Mouse (Mus musculus): ENCODE measurements at regions not wholly inside any gene's neighbourhood (a gene's known extent, or its start where the extent isn't known, plus 50 kb on each side); places are given as distances from the start of the nearest gene placed in this dataset.

DNA sequence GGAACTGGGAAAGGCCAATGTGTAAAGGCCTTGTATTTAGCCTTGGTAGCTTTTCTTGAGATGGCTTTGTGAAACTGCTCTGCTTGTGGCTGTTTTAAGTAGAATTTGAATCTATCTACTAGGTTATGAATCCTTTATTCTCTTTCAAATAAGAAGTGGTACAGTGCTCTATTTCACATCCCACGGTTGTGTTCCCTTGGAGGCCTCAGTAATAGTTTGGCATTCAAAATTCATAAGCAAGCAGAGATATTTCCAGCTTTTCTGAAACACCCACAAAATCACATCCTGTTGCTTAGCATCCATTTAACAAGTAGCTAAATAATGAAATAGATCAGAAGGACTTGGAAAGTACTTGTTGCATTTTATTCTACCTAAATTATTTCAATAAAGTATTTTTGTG, 298.8 kb upstream of the Dab2 start:
- H3K9me3 ChIP-seq (replicated peaks) = no peaks in the 10 kb centered on the region
- no peaks in the 10 kb centered on the region for H3K4me1 ChIP-seq
- 86% methylated on average over 1 of the region's 1 CpGs for WGBS
- ATAC-seq (ENCODE audit: low FRiP score) = no peak
- H3K4me3 ChIP-seq (replicated peaks) = no peak overlapping the region
- no peak overlapping the region for H3K9ac ChIP-seq (replicated peaks)
- H3K27ac ChIP-seq (replicated peaks) = no peak overlapping the region
- H3K4me2 ChIP-seq = no peak overlapping the region
- H3K27me3 ChIP-seq (replicated peaks) = no peaks in the 10 kb centered on the region
- H3K36me3 ChIP-seq = no peaks in the 10 kb centered on the region

DNA sequence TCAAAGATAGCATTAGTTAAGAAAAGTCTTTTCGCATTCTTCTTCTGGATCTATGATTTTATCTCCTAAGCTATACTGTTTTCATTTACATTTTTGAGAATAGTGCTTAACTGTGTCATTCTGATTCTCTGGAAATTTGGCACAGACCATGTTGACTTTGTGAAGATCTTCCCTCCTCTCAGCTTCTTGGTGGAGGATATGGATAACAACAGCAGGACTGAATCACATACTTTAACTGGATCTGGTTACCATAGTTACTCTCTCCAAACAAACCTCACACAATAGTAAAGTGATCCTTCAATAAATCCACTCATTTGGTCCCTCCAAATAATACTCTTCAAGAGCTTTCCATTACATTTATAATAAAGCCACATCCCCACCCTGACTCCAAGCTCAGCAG, 298.2 kb upstream of the Dab2 start:
- Histone ChIP-seq H3K27me3 (replicated peaks) (no peaks in the 10 kb centered on the region), H3K27ac (replicated peaks) (no peak overlapping the region), H3K9me3 (replicated peaks) (no peaks in the 10 kb centered on the region), H3K4me1 (no peaks in the 10 kb centered on the region), H3K36me3 (no peaks in the 10 kb centered on the region), H3K4me3 (replicated peaks) (no peak overlapping the region), H3K4me2 (no peak overlapping the region), H3K9ac (replicated peaks) (no peak overlapping the region)
- WGBS = 92% methylated on average over 1 of the region's 1 CpGs
- no peak for ATAC-seq (ENCODE audit: low FRiP score)

DNA sequence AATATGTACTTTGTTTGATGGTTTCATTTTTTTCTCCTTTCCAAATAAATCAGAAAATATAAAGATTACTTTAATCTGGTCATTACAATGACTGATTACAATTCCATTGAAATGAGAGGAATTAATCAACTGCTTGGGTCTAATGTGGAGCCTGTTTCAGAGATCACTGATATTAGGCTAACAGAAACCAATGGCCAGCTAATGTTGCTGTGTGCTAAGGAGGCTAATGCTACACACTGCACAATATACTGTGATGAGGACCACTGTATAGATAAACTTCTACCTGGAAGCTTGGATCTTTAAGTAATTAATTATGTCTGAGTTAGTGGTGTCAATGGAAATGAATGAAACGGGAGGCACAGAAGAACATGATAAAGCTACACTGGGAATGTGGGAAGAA, 284.6 kb upstream of the Dab2 start:
- Histone ChIP-seq H3K9me3 (replicated peaks) (no peaks in the 10 kb centered on the region), H3K36me3 (no peaks in the 10 kb centered on the region), H3K4me3 (replicated peaks) (no peak overlapping the region), H3K4me1 (no peaks in the 10 kb centered on the region), H3K9ac (replicated peaks) (no peak overlapping the region), H3K27me3 (replicated peaks) (no peaks in the 10 kb centered on the region), H3K27ac (replicated peaks) (no peak overlapping the region), H3K4me2 (no peak overlapping the region)
- no peak for ATAC-seq (ENCODE audit: low FRiP score)
- 69% methylated on average over 1 of the region's 1 CpGs for WGBS

DNA sequence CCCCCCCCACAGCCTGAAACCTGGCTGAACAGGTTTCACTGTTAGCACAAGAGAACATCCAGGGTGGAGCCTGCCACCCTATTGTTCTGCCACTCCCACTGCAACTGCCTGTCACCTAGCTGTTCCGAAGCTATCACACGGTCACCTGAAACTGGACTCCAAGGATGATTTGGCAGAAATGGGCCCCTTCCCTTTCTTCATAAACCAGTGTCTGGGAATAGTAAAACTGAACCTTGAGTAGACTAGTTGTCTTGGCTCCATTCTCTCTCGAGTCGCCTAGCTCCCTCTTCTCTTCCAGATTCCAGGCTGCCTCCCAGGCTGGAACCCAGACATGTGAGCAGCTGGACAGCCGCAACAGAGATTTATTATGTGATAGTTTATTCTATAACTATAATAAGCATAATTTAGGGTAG, 282.9 kb upstream of the Dab2 start:
- Histone ChIP-seq H3K4me2 (no peak overlapping the region), H3K4me3 (replicated peaks) (no peak overlapping the region), H3K36me3 (no peaks in the 10 kb centered on the region), H3K27me3 (replicated peaks) (no peaks in the 10 kb centered on the region), H3K27ac (replicated peaks) (no peak overlapping the region), H3K9ac (replicated peaks) (no peak overlapping the region), H3K9me3 (replicated peaks) (no peaks in the 10 kb centered on the region), H3K4me1 (no peaks in the 10 kb centered on the region)
- 74% methylated on average over 5 of the region's 5 CpGs for WGBS
- no peak for ATAC-seq (ENCODE audit: low FRiP score)

DNA sequence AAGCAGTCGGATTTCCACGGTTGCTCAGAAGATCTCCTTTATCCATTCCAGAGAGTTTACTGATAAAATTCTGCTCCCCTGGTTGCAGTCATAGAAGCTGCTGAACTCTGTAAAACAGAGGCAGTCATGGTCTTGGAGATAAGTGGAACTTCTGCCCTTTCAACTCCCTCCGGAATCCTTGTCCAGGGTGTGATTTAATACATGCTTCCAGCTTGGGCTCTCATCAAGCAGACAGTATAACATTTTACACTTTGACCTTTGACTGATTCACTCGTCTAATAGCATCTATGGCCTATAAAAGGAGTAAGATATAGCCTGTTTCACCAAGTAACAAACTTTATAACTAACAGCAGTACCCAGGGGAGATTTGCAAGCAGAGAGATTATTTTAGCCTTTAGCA, 274.0 kb upstream of the Dab2 start:
- H3K27ac ChIP-seq (replicated peaks) = no peak overlapping the region
- H3K4me3 ChIP-seq (replicated peaks) = no peak overlapping the region
- no peaks in the 10 kb centered on the region for H3K36me3 ChIP-seq
- ATAC-seq (ENCODE audit: low FRiP score) = no peak
- 38% methylated on average over 4 of the region's 4 CpGs for WGBS
- H3K4me1 ChIP-seq = no peaks in the 10 kb centered on the region
- H3K27me3 ChIP-seq (replicated peaks) = no peaks in the 10 kb centered on the region
- H3K9ac ChIP-seq (replicated peaks) = no peak overlapping the region
- no peaks in the 10 kb centered on the region for H3K9me3 ChIP-seq (replicated peaks)
- H3K4me2 ChIP-seq = no peak overlapping the region

DNA sequence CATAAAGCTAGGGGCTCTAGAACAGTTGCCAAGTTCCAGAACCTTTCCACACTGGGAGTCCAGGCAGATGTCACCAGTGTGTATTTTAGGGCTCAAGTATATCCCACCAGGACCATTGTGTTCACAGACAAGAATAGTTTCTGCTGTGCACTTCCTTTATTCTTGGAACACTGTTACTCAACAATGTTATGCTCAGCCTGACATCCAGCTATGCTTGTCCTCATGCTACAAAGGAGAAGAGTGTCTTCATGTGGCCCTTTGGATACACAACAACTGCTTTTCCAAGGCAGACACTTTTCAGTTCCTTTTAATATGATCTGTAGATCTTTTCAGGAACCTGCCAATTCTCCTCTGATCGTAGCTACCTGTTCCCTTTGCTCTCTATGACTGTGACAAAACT, 270.4 kb upstream of the Dab2 start:
- no peak for ATAC-seq (ENCODE audit: low FRiP score)
- WGBS = 90% methylated on average over 1 of the region's 1 CpGs

DNA sequence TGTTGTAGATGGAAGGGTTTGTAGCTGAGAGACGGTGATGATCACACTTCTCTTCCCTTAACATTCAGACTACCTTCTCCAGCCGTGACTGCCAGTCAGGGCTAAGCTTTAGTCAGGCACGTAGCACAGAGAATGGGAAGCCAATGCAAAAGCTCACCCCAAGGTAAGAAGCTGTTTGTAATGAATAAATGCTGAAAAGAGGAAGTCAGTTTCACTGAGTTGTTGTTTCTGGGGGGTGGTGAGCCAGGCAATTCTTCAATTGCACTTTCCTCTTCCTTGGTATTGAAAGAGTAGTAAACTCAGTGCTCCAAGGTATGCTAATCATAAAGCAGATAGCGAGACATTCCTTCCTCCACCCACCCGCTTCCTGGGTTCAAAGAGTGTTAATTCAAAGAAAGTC, 269.2 kb upstream of the Dab2 start:
- Histone ChIP-seq H3K4me3 (replicated peaks) (no peak overlapping the region), H3K4me2 (no peak overlapping the region), H3K27ac (replicated peaks) (no peak overlapping the region), H3K4me1 (no peaks in the 10 kb centered on the region), H3K9me3 (replicated peaks) (no peaks in the 10 kb centered on the region), H3K36me3 (no peaks in the 10 kb centered on the region), H3K9ac (replicated peaks) (no peak overlapping the region), H3K27me3 (replicated peaks) (no peaks in the 10 kb centered on the region)
- ATAC-seq (ENCODE audit: low FRiP score) = no peak
- 79% methylated on average over 5 of the region's 5 CpGs for WGBS

More for the DNA sequence above, 270.4 kb upstream of the Dab2 start:
- H3K9me3 ChIP-seq (replicated peaks) = no peaks in the 10 kb centered on the region
- no peak overlapping the region for H3K4me3 ChIP-seq (replicated peaks)
- H3K4me2 ChIP-seq = no peak overlapping the region
- H3K27ac ChIP-seq (replicated peaks) = no peak overlapping the region
- H3K27me3 ChIP-seq (replicated peaks) = no peaks in the 10 kb centered on the region
- H3K4me1 ChIP-seq = no peaks in the 10 kb centered on the region
- H3K36me3 ChIP-seq = no peaks in the 10 kb centered on the region
- no peak overlapping the region for H3K9ac ChIP-seq (replicated peaks)

DNA sequence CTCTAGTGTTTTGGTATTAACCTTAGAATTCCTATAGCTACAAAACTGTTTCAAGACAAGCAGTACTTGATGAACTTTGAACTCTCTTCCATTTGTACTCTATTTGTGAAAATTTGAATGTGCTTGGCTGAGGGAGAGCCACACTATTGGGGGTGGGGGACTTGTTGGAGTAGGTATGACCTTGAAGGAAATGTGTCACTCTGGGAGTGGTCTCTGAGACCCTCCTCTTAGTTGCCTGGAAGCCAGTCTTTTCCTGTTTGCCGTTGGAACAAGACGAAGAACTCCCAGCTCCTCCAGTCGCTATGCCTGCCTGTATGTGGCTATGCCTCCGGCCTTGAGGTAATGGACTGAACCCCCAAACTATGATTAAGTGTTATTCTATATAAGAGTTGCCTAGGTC, 265.4 kb upstream of the Dab2 start:
- no peak for ATAC-seq (ENCODE audit: low FRiP score)
- Histone ChIP-seq H3K4me2 (no peak overlapping the region), H3K4me1 (no peaks in the 10 kb centered on the region), H3K9ac (replicated peaks) (no peak overlapping the region), H3K4me3 (replicated peaks) (no peak overlapping the region), H3K27ac (replicated peaks) (no peak overlapping the region), H3K9me3 (replicated peaks) (no peaks in the 10 kb centered on the region), H3K36me3 (no peaks in the 10 kb centered on the region), H3K27me3 (replicated peaks) (no peaks in the 10 kb centered on the region)
- 95% methylated on average over 4 of the region's 4 CpGs for WGBS

DNA sequence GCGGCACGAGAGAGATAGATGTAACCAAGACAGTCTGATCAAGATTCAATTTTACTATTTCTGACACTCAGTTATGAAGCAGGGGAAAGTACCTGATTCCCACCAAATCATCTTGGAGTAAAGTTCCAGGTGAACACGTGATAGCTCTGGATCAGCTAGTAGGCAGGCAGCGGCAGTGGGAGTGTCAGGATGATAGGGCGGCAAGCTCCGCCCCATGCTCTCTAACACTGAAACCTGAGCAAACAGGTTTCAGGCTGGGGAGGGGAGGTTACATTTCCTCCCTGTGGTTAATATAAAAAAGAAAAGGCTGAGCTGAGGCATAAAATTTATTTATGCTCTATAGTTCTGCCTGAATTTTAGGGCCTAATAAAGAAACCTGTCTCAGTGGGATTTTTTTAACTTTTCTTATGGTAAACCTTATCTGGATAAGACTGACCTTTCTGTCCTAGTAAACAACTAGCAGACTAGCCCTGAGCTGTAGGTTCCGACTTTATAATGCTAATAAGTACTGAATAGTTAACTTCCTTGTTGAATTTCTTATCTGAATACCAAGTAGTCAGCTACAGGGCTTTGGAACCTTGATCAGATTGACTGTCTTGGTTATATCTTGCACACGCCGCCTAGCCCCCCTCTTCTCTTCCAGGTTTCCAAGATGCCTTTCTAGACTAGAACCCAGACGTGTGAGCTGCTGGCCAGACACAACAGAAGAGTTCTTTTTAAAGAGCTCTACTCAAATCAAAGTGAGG, 254.9 kb upstream of the Dab2 start:
- H3K4me2 ChIP-seq = no peak overlapping the region
- WGBS = 55% methylated on average over 10 of the region's 10 CpGs
- no peak overlapping the region for H3K9ac ChIP-seq (replicated peaks)
- H3K4me3 ChIP-seq (replicated peaks) = no peak overlapping the region
- no peaks in the 10 kb centered on the region for H3K27me3 ChIP-seq (replicated peaks)
- no peaks in the 10 kb centered on the region for H3K9me3 ChIP-seq (replicated peaks)
- no peaks in the 10 kb centered on the region for H3K4me1 ChIP-seq
- H3K27ac ChIP-seq (replicated peaks) = no peak overlapping the region
- ATAC-seq (ENCODE audit: low FRiP score) = no peak
- no peaks in the 10 kb centered on the region for H3K36me3 ChIP-seq

DNA sequence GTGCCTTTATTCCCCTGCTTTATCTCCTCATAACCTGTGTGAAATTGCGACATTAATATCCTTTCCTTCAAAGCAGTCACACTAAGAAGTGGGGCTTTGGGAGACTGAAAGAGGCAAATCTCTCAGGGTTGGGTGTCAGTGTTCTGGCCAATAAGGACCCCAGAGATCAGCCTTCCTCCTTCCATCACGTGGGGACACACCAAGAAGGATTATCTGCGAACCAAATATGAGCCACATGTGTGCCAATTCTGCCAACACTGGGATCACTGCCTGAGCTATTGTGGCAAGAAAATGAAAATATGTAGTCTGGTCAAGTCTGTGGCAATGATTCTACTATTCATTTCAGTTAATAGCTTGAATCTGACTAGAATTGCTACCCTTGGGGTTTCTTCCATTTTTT, 243.9 kb upstream of the Dab2 start:
- H3K36me3 ChIP-seq = no peaks in the 10 kb centered on the region
- no peak overlapping the region for H3K4me3 ChIP-seq (replicated peaks)
- H3K27ac ChIP-seq (replicated peaks) = no peak overlapping the region
- no peaks in the 10 kb centered on the region for H3K9me3 ChIP-seq (replicated peaks)
- WGBS = 89% methylated on average over 3 of the region's 3 CpGs
- H3K9ac ChIP-seq (replicated peaks) = no peak overlapping the region
- ATAC-seq (ENCODE audit: low FRiP score) = no peak
- no peak overlapping the region for H3K4me2 ChIP-seq
- peaks cover 5% of the 10 kb centered on the region for H3K4me1 ChIP-seq
- H3K27me3 ChIP-seq (replicated peaks) = no peaks in the 10 kb centered on the region

DNA sequence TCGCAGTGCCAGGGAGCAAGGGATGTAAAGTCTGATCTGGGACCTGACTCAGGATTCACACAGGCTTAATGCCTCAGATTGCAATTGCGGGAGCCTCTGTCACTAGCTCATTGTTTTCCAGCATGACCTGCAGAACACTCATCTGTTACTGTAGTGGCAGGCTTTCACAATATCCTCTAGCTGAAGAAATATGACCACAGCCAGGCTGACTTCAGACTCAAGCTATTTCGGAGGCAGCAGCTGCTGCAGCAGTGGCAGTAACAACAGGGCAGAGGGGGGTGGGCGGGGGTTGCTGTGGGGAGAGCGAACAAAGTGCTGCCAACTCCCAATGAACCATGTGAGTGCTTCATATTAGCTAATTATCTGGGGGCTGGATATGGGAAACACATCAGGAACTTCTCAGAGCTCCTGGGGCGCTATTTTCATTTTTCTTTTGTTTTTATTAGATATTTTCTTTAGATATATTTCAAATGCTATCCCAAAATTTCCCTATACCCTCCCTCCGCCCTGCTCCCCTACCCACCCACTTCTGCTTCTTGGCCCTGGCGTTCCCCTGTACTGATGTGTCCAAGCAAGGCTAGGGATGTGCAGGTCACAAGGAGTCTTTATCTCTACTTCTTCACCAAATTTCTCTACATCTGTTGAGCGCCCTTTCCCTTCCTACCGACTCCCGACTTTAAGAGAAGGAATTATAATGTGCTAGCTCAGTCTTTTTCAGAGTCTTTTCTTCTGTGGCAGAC, 242.5 kb upstream of the Dab2 start:
- no peaks in the 10 kb centered on the region for H3K27me3 ChIP-seq (replicated peaks)
- 57% methylated on average over 11 of the region's 11 CpGs for WGBS
- H3K4me1 ChIP-seq = peaks cover 5% of the 10 kb centered on the region
- H3K9ac ChIP-seq (replicated peaks) = no peak overlapping the region
- H3K27ac ChIP-seq (replicated peaks) = no peak overlapping the region
- H3K9me3 ChIP-seq (replicated peaks) = no peaks in the 10 kb centered on the region
- H3K4me3 ChIP-seq (replicated peaks) = no peak overlapping the region
- no peak overlapping the region for H3K4me2 ChIP-seq
- H3K36me3 ChIP-seq = no peaks in the 10 kb centered on the region
- peak; percentile 38; the same call in 1 of the 2 replicates for ATAC-seq (ENCODE audit: low FRiP score)

DNA sequence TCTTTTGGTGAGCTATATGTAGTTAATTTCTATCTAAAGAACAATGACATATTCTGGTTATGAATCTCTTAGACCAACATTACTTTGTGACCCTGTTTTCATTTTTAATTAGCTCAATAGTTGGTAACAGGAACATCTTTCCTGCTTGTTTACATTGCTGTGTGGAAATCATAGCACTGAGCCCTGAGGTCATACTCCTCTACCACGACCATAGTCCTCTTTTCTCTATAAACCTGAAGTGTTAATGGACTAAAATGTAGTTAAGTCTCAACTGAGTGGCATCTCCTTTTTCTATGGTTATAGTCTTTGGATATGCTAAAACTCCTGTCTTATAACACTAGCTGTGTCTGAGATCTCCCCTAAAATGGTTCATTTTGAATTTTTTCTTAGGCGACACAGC, 240.2 kb upstream of the Dab2 start:
- Histone ChIP-seq H3K4me3 (replicated peaks) (no peak overlapping the region), H3K27me3 (replicated peaks) (no peaks in the 10 kb centered on the region), H3K4me1 (peaks cover 5% of the 10 kb centered on the region), H3K4me2 (no peak overlapping the region), H3K27ac (replicated peaks) (no peak overlapping the region), H3K9ac (replicated peaks) (no peak overlapping the region), H3K36me3 (no peaks in the 10 kb centered on the region), H3K9me3 (replicated peaks) (no peaks in the 10 kb centered on the region)
- no peak for ATAC-seq (ENCODE audit: low FRiP score)
- 85% methylated on average over 2 of the region's 2 CpGs for WGBS

All from neural tube, embryonic 15.5 days (tissue).